Mouse (Mus musculus) mammary gland, adult 2 months (tissue): ENCODE measurements around the gene Slc13a5. TPM values are rescaled to one million over a fixed set of nuclear protein-coding genes. Genes with fewer than 3 reads are reported as not detected.

Source experiments
- polyA plus RNA-seq: library from polyadenylated mRNA; depleted of rRNA; stranded (reverse); fragments of >200 nt; gene quantifications from 2 replicates; pipeline ENCODE4 v1.2.3, GENCODE M21; 2012; ENCODE audit warnings: low replicate concordance; rRNA removed

The Slc13a5 gene
- not detected in 2 replicates for polyA plus RNA-seq

GRCm38 (mm10) chr11:72266960-72267560 is at the start of gene Slc13a5:
Slc13a5 (minus strand) TSS chr11:72267222.

DNA sequence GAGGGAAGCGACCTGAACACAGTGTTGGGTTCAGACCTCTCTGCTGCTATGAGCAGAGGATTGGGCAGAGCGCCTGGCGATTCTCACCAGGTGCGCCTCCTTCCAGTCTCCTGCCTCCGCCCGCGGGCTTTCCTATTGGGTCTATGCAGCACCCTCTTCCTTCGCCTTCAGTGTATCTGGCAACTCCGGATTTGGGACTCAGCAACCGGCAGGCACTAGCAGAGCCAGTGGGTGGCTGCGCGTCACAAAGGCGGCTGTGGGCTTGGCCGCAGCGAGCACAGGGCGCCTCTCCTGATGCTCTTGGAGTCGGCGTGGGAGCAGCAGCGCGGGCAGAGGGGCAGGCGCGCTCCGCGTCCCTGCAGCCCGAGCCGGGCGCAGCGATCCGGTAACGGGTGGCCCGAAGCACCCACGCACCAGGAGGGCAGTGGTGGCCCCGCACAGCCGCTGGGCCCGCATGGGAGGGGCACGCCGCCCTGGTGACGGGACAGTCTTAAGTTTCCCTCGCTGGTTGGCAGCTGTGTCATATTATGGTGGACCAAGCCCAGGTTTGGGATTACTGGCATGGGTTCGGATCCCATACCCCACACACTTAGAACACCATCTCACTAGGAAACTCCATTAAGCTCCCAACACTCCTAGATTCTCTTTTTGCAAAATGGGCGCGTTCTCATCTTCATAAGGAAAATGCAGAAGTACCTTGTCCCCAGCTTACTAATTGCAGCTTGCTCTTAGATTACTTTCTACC is 47.3 kb upstream of the Slc13a5 start, which contains the start of gene Fbxo39:
TSS of gene Fbxo39 (plus strand) at position 294 of the 745 bp plus-strand sequence.

GRCm38 (mm10) chr11:72301334-72301733 is 34.3 kb upstream of the Slc13a5 start, which contains the start of gene Xaf1:
Xaf1 (plus strand) TSS chr11:72301629.

DNA sequence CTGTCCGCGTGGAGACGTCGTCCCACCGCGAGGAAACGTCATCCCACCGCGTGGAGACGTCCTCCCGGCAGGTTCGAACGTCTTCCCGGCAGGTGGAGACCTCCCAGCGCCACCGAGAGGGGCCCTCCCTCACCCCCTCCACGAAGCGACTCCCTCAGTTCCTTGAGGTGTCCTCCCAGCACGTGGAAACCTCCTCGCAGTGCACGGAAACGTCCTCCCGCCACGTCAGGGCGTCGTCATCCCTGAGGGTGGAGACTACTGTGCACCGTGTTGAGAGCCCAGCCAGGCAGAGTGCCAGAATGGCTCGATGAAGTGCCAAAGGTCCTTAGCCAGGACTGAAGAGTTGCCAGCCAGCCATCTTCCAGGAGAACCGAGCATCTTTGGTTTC is 51.6 kb downstream of the Slc13a5 start, which contains the start of gene Med31:
TSS of gene Med31 (minus strand) at position 183 of the 388 bp plus-strand sequence.

GRCm38 (mm10) chr11:72207204-72207833 is 59.7 kb downstream of the Slc13a5 start, which contains the start of the genes 4933427D14Rik and Txndc17:
4933427D14Rik (minus strand) TSS chr11:72207459.
Txndc17 (plus strand) TSS chr11:72207547.

GRCm38 (mm10) chr11:72206341-72207203 is 60.5 kb downstream of the Slc13a5 start, which contains the start of gene Gm43951:
Gm43951 (minus strand) TSS chr11:72206840.

Other genes with a start within 250 kb of the Slc13a5 start
- gene Aipl1, start 229.7 kb downstream of the Slc13a5 start, polyA plus RNA-seq: 0.08 and 0.16 TPM in 2 replicates
- gene Pimreg, start 225.2 kb downstream of the Slc13a5 start, polyA plus RNA-seq: 2.0 and 2.2 TPM in 2 replicates
- gene Pitpnm3, start 131.4 kb downstream of the Slc13a5 start, polyA plus RNA-seq: 4.8 and 5.1 TPM in 2 replicates
- 0.11 and 0.17 TPM in 2 replicates for gene Gm43951, start 60.4 kb downstream of the Slc13a5 start, polyA plus RNA-seq
- gene 4933427D14Rik, start 59.8 kb downstream of the Slc13a5 start, polyA plus RNA-seq: 3.6 and 3.7 TPM in 2 replicates
- gene Txndc17, start 59.7 kb downstream of the Slc13a5 start, polyA plus RNA-seq: 32.5 and 49.9 TPM in 2 replicates
- gene Med31, start 51.6 kb downstream of the Slc13a5 start, polyA plus RNA-seq: 3.1 and 5.3 TPM in 2 replicates
- gene Xaf1, start 34.4 kb upstream of the Slc13a5 start, polyA plus RNA-seq: 28.6 and 59.1 TPM in 2 replicates
- gene Fbxo39, start 47.2 kb upstream of the Slc13a5 start, polyA plus RNA-seq: 0.17 TPM in 2 replicates
- gene Tekt1, start 95.2 kb upstream of the Slc13a5 start, polyA plus RNA-seq: 0.10 and 0.19 TPM in 2 replicates
- gene Smtnl2, start 144.5 kb upstream of the Slc13a5 start, polyA plus RNA-seq: 5.4 and 45.0 TPM in 2 replicates
- gene Ggt6, start 168.3 kb upstream of the Slc13a5 start, polyA plus RNA-seq: 3.4 and 4.8 TPM in 2 replicates
- 42.3 TPM in 2 replicates for gene Mybbp1a, start 174.1 kb upstream of the Slc13a5 start, polyA plus RNA-seq
- 65.4 and 71.9 TPM in 2 replicates for gene Spns2, start 222.7 kb upstream of the Slc13a5 start, polyA plus RNA-seq